Mouse (Mus musculus): ENCODE data around the gene Ankrd28.

DNA sequence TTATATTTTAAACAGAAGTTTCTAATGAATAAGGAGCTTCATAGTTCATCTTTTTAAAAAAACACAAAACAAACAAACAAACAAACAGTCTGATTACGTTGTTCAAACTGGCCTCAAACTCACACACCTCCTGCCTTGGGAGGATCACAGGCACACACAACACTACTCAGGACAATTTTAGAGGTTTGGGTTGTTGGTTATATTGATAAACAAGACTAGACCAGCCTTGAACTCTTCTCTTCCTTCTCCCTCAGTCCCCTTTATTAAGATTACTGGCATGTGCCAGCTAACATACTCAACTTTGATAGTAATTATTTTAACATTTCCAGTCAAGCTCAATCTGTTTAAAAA lies 35.7 kb downstream of the Ankrd28 start:
- TF ChIP-seq E2F4 (IDR thresholded peaks at IDR 0.05; ENCODE audit: insufficient read depth) (no peak), POLR2A (IDR thresholded peaks at IDR 0.05; ENCODE audit: insufficient read length, low read depth) (no peak), TCF3 (IDR thresholded peaks at IDR 0.05; ENCODE audit: insufficient read length, low read depth) (no peak), MAX (IDR thresholded peaks at IDR 0.05; ENCODE audit: low read depth) (no peak), USF1 (IDR thresholded peaks at IDR 0.05; ENCODE audit: low read depth) (no peak), REST (IDR thresholded peaks at IDR 0.05; ENCODE audit: insufficient read depth, insufficient read length) (no peak), CEBPB (IDR thresholded peaks at IDR 0.05; ENCODE audit: insufficient read depth, poor library complexity, severe bottlenecking) (no peak)

Measured in myocyte (in vitro differentiated cells).